Mouse (Mus musculus) cerebellum, adult 2 months (tissue): ENCODE measurements around the gene Hoxa7.

ENCODE experiments used
- CTCF ChIP-seq: fragments of 200-500 bp; IDR thresholded peaks from 2 replicates; pipeline ENCODE4 v1.5.1; 2011; ENCODE audit warnings: low read depth, mild to moderate bottlenecking, control low read depth, low read length, moderate library complexity, borderline replicate concordance; ENCODE audit not compliant: insufficient read depth
- POLR2A ChIP-seq: fragments of 200-500 bp; IDR thresholded peaks from 2 replicates; pipeline ENCODE4 v1.6.1; 2011; ENCODE audit warnings: low read length, control low read depth, borderline replicate concordance; ENCODE audit not compliant: insufficient read depth

- no peak for TF ChIP-seq POLR2A
- TF ChIP-seq CTCF, result no peak
Observed at GRCm38 (mm10) chr6:52265306-52265912, 43.8 kb upstream of the Hoxa7 start.
